Mouse (Mus musculus): ENCODE measurements around the gene A930004D18Rik.

The A930004D18Rik gene

GRCm38 (mm10) chr2:18037491-18037890 lies at the start of gene A930004D18Rik:
TSS of gene A930004D18Rik (minus strand) at chr2:18037737.
- no peak for DNase-seq (ENCODE audit: low read depth, low spot score)

- DNase-seq (ENCODE audit: low read depth, low spot score): no peak
Measured at GRCm38 (mm10) chr2:18080182-18080860, 42.8 kb upstream of the A930004D18Rik start.

- no peak for DNase-seq (ENCODE audit: low read depth, low spot score)
Measured at GRCm38 (mm10) chr2:18071947-18072346, 34.4 kb upstream of the A930004D18Rik start.

- no peak for DNase-seq (ENCODE audit: low read depth, low spot score)
Measured at GRCm38 (mm10) chr2:18068071-18068796, 30.7 kb upstream of the A930004D18Rik start.

GRCm38 (mm10) chr2:18066436-18066835 lies 28.9 kb upstream of the A930004D18Rik start:
- DNase-seq (ENCODE audit: low read depth, low spot score): peak; percentile 29

GRCm38 (mm10) chr2:18065708-18066030 lies 28.1 kb upstream of the A930004D18Rik start:
- DNase-seq (ENCODE audit: low read depth, low spot score): no peak

- DNase-seq (ENCODE audit: low read depth, low spot score): peak; percentile 82
Measured at GRCm38 (mm10) chr2:18064941-18065707, 27.6 kb upstream of the A930004D18Rik start.

- peak; percentile 95 for DNase-seq (ENCODE audit: low read depth, low spot score)
Measured at GRCm38 (mm10) chr2:18064356-18064858, 26.9 kb upstream of the A930004D18Rik start.

GRCm38 (mm10) chr2:18063763-18064251 lies 26.3 kb upstream of the A930004D18Rik start:
- peak; percentile 81 for DNase-seq (ENCODE audit: low read depth, low spot score)

- no peak for DNase-seq (ENCODE audit: low read depth, low spot score)
Measured at GRCm38 (mm10) chr2:18060396-18060795, 22.9 kb upstream of the A930004D18Rik start.

- DNase-seq (ENCODE audit: low read depth, low spot score): no peak
Measured at GRCm38 (mm10) chr2:18059891-18060290, 22.4 kb upstream of the A930004D18Rik start.

GRCm38 (mm10) chr2:18059063-18059462 lies 21.5 kb upstream of the A930004D18Rik start:
- DNase-seq (ENCODE audit: low read depth, low spot score): no peak

GRCm38 (mm10) chr2:18058146-18058708 lies 20.7 kb upstream of the A930004D18Rik start:
- no peak for DNase-seq (ENCODE audit: low read depth, low spot score)

- DNase-seq (ENCODE audit: low read depth, low spot score): peak; percentile 68
Measured at GRCm38 (mm10) chr2:18057336-18058145, 20.0 kb upstream of the A930004D18Rik start.

- peak; percentile 97 for DNase-seq (ENCODE audit: low read depth, low spot score)
Measured at GRCm38 (mm10) chr2:18056786-18057255, 19.3 kb upstream of the A930004D18Rik start.

- peak; percentile 96 for DNase-seq (ENCODE audit: low read depth, low spot score)
Measured at GRCm38 (mm10) chr2:18055929-18056785, 18.6 kb upstream of the A930004D18Rik start.

GRCm38 (mm10) chr2:18055016-18055928 lies 17.7 kb upstream of the A930004D18Rik start, which contains the start of gene Mllt10:
TSS of gene Mllt10 (plus strand) at chr2:18055237.
- DNase-seq (ENCODE audit: low read depth, low spot score): peak; percentile 53

- DNase-seq (ENCODE audit: low read depth, low spot score): peak; percentile 18
Measured at GRCm38 (mm10) chr2:18053951-18054530, 16.5 kb upstream of the A930004D18Rik start.
